Mouse (Mus musculus) cortical plate, adult 2 months (tissue): ENCODE measurements around the gene Spata45.

Experiments used
- CTCF ChIP-seq: fragments of 200-500 bp; IDR thresholded peaks from 2 replicates; pipeline ENCODE4 v1.5.1; 2011; ENCODE audit warnings: mild to moderate bottlenecking, control low read depth, low read length; ENCODE audit not compliant: insufficient read depth; ENCODE audit errors: extremely low read depth
- POLR2A ChIP-seq: fragments of 200-500 bp; IDR thresholded peaks from 2 replicates; pipeline ENCODE4 v1.6.1; 2011; ENCODE audit warnings: mild to moderate bottlenecking, low read length, control low read depth; ENCODE audit not compliant: insufficient read depth; ENCODE audit errors: extremely low read depth

- TF ChIP-seq CTCF = no peak
- TF ChIP-seq POLR2A = no peak
These were observed 52.9 kb downstream of the Spata45 start for GRCm38 (mm10) chr1:191089355-191089754.
